Mouse (Mus musculus) left cerebral cortex, postnatal 4 days (tissue): ENCODE data around the gene Rps26. TPM values are rescaled to one million over a fixed set of nuclear protein-coding genes. Genes with fewer than 3 reads are reported as not detected.
"Not testable (repeated sequence)": the region's sequence is repeated elsewhere in the genome, so short reads cannot be mapped to it uniquely, and the experiment has no call there.

Source experiments
- DNase-seq: peaks from one replicate; pipeline ENCODE4 v3.0.0-alpha.2; 2022
- intact Hi-C: fragments of 180-260 bp; cut with DNase I; formaldehyde crosslinking; loops from one replicate; pipeline ENCODE4 v1.15.1; 2025
- total RNA-seq, 2 experiments: library from RNA; stranded (reverse); gene quantifications; 2 replicates each; pipeline ENCODE4 v1.2.3; 2021

Rps26 gene
- total RNA-seq, 2 experiments from 2014 or later: 595 to 651 TPM

DNA sequence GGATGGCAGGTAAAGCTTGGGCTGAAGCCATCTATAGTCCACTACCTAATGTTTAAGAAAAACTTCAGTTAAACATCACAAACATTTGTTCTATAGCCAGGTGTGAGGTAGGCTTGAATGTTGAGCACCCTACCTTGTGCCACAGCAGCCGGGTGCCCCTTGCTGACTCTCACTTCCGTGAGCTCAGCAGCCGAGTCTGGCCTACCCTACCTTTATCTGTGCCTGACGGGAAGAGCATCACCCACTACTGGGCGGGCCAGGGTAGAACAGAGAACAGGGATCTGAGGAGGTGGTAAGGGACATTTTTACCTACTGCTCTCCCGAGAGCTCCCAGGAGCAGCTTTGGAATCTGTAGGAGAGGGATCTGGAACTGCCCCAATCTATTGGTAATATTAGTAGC is 16.2 kb upstream of the Rps26 start:
- no peak for DNase-seq
- intact Hi-C loops: no loop called here

GRCm38 (mm10) chr10:128641871-128642270 is 15.3 kb upstream of the Rps26 start:
- intact Hi-C loops: no loop called here
- no peak for DNase-seq

DNA sequence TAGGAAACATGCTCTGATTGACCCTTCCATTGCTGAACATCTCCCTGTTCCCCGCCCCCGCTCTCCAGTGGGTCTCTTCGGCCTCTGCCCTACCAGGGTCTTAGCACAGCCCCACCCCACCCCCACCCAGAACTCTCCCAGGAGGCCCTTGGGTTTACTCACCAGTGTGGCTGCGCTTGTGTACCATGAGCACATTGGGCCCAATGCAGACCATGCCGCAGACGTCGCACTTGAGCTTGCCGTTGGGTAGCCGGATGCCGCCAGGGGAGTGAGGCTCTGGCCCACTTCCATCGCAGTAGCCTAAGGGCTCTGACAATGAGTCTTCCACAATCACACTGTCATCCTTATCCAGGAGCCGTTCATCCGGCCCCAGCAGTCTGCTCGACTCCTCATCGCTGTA is 14.3 kb upstream of the Rps26 start:
- no peak for DNase-seq
- intact Hi-C loops: no loop called here

DNA sequence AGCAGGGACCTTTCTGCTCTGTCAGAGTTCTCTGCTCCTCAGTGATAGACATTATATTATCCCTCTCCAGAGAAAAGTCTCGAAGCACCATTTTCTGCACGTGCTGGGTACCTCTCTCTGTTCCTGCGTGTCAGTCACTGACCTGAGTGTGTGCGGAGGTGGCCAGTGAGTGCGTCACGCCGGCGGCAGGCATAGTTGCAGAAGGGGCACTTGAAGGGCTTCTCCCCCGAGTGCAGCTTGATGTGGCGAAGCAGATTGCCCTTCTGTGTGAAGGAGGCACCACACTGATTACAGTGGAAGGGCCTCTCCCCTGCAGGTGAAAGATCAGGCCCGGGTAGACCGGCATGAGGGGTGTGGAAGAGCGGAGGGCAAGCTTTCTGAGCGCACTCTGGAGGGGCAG is 13.5 kb upstream of the Rps26 start:
- no peak for DNase-seq
- intact Hi-C loops: no loop called here

GRCm38 (mm10) chr10:128637011-128637410 is 10.5 kb upstream of the Rps26 start:
- no peak for DNase-seq
- intact Hi-C loops: no loop called here

DNA sequence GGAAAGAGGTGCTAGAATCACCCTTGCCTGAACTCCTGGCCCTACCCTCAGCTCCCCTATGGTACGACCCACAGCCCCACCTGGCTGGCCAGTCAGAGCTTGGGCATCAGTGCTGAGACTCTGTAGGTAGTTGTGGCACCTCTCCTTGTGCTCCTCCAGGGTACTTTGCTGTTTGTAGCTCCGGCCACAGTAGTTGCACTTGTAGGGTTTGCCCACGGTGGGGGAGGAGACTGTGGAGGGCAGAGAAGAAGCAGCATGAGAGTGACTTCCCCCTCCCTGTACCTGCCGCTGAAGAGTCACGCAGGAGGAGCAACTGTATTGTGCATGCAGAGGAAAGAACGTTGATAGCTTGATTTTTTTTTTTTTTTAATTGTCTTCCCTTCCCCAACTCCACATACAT is 10.0 kb upstream of the Rps26 start:
- DNase-seq: no peak
- intact Hi-C loops: no loop called here

- intact Hi-C loops: no loop called here
- DNase-seq: no peak
These were observed 9.2 kb upstream of the Rps26 start for GRCm38 (mm10) chr10:128635697-128636096.

GRCm38 (mm10) chr10:128631571-128631970 is 5.0 kb upstream of the Rps26 start:
- DNase-seq: no peak
- intact Hi-C loops: no loop called here

DNA sequence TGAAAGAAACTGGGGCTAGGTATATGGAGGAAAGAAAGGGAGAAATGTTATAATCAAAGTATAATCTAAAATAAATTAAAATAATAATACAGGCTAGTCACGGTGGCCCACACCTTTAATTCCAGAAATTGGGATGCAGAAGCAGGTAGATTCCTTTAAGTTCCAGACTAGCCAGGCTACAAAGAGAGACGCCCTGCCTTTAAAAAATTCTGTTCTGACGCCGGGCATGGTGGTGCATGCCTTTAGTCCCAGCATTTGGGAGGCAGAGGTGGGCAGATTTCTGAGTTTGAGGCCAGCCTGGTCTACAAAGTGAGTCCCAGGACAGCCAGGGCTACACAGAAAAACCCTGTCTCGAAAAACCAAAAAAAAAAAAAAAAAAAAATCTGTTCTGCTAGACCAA is 3.8 kb upstream of the Rps26 start:
- intact Hi-C loops, DNase-seq: not testable (repeated sequence)

DNA sequence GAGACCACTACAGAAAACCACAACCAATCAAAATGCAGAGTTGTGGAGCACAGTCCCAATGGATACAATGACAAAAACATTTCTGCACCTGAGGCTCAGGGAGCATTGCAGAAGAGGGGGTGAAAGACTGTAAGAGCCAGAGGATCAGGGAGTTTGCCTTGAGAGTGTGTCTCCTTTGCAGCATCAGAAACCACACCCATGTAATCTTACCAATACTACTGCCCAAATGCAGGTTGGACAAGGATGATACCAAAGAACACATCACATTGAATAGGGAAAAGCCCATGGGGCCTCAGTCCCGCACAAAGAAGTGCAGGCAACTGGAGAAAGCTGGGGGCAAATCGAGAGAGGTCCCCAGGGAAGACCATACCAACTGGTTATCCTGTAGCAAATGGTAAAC is 3.2 kb upstream of the Rps26 start:
- no peak for DNase-seq
- intact Hi-C loops: no loop called here

GRCm38 (mm10) chr10:128627398-128628317 is 1.1 kb upstream of the Rps26 start:
- no peak for DNase-seq

DNA sequence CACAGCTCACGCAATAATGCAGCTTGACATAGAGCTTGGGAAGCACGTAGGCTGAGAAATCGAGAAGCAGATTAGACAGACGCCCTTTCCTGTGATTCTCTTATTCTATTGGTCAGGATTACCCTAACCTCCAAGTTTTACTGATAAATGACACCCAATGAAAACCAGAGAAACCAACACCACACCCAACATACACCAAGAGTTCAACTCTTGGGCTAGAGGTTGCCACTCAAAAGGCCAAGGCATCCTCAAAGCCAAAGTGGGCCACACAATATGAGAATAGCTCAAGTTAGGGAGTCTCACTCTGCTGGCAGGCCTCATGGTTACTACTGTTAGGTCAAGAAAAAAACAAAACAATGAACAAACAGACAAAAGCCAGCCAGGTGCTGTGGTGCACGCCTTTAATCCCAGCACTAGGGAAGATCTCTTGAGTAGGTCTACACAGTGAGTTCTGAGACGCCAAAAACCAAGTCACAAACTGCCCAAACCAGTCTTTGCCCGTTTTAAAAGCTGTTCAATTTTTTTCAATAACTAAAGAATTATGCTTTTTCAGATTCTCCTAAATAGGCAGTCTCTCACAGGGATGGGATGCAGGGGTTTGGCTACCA is 1.2 kb downstream of the Rps26 start:
- intact Hi-C loops: no loop called here
- DNase-seq: no peak

More at GRCm38 (mm10) chr10:128627398-128628317, 1.1 kb upstream of the Rps26 start:
- intact Hi-C loops: no loop called here

DNA sequence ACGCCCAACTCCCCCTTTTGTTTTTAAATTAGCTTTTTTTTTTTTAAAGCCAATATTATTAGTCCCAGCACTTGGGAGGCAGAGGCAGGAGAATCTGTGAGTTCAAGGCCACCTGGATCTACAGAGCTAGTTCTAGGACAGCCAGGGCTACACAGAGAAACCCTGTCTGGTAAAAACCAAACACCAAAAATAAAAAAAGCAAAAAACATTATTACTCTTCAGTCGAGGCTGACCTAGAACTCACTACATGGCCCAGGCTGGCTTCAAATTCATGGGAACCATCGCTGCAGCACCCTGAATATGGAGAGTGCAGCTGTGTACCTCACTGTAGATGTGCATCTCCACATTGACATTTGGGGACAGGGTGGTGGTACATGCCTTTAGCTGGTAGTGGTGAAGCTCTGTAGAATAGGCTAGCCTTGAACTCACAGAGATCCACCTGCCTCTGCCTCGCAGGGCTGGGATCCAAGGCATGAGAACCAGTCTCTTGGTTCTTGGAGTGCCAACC is 3.4 kb downstream of the Rps26 start:
- DNase-seq, intact Hi-C loops: not testable (repeated sequence)

- intact Hi-C loops: no loop called here
- DNase-seq: no peak
These were observed 3.8 kb downstream of the Rps26 start for GRCm38 (mm10) chr10:128622702-128623101.

DNA sequence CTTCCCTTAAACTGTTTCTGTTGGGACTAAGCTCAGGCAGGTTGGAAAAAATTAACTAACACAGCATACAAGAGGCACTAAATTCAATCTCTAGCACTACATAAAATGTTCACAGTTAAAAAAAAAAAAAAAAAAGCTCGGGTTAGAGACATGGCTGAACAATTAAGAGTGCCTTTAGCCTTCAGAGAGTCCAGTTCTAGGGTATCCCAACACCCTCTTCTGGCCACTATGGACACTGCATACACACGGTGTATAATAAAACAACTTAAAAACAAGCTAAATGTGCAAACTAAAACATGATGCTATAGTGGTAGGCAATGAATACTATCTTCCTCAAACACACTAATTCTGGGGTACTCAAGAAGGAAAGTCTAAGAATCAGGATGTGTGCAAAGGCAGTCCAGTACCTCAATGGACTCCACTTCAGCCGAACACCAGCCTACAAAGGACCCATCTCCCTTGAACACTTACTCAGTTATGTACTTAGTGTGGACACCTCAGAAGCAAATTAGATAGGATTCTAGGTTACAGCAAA is 4.5 kb downstream of the Rps26 start:
- intact Hi-C loops: no loop called here
- no peak for DNase-seq

- DNase-seq: no peak
- intact Hi-C loops: no loop called here
These were observed 6.3 kb downstream of the Rps26 start for GRCm38 (mm10) chr10:128620241-128620640.

GRCm38 (mm10) chr10:128619148-128619547 is 7.4 kb downstream of the Rps26 start:
- intact Hi-C loops, DNase-seq: not testable (repeated sequence)

GRCm38 (mm10) chr10:128618570-128618969 is 8.0 kb downstream of the Rps26 start:
- intact Hi-C loops: no loop called here
- DNase-seq: no peak

DNA sequence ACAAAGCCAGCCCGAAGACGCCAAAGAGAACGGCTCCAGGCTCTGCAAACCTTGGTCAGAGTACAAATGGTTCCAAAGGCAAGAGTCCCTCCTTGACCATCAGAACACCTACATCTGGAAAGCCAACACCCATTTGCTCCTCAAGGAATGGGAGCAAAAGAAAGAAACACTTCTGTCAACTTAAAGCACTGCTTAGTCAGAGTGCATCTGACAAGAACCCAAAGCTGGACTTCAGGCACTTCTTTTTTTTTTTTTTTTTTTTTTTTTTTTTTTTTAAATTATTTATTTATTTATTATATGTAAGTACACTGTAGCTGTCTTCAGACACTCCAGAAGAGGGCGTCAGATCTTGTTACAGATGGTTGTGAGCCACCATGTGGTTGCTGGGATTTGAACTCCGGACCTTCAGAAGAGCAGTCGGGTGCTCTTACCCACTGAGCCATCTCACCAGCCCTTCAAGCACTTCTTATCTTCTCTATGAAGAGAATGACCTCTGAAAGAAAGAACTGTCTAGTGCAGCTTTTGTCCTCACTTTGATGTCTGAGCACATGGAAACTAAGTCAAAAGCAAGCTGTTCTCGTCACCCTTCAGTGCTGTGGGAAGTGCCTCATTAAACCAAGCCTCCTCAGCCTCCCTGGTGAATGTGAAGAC is 10.6 kb downstream of the Rps26 start:
- DNase-seq, intact Hi-C loops: not testable (repeated sequence)

DNA sequence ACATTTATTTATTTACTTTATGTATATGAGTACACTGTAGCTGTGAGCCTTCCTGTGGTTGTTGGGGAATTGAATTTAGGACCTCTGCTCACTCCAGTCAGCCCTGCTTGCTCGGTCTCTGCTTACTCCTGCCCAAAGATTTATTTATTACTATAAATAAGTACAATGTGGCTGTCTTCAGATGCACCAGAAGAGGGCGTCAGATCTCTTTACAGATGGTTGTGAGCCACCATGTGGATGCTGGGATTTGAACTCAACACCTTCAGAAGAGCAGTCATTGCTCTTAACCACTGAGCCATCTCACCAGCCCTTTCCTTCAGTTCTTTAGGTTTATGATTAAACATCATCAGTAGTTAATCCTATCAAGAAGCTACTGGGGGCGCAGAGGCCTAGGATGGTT is 11.6 kb downstream of the Rps26 start:
- no peak for DNase-seq
- intact Hi-C loops: loop anchor here (5.0 kb wide), 1 partner anchor 58 kb away; no protein-coding TSS in a partner anchor

DNA sequence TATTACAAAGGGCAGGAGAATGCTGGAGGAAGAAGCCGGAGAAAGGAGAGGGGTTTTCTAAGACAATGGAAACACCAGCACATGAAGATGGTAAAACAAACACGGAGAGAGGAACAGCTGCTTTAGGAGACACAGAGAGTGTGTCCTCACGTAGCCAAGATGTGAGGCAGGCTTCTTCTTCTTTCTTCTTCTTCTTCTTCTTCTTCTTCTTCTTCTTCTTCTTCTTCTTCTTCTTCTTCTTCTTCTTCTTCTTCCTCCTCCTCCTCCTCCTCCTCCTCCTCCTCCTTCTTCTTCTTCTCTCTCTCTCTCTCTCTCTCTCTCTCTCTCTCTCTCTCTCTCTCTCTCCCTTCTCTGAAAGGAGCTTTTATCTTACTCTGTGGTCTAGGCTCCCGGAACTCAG is 12.7 kb downstream of the Rps26 start:
- intact Hi-C loops: loop anchor here (5.0 kb wide), 1 partner anchor 57 kb away; no protein-coding TSS in a partner anchor
- not testable (repeated sequence) for DNase-seq
